22 mouse cellular contexts compared by ENCODE assay signal in the genomic region with DNA sequence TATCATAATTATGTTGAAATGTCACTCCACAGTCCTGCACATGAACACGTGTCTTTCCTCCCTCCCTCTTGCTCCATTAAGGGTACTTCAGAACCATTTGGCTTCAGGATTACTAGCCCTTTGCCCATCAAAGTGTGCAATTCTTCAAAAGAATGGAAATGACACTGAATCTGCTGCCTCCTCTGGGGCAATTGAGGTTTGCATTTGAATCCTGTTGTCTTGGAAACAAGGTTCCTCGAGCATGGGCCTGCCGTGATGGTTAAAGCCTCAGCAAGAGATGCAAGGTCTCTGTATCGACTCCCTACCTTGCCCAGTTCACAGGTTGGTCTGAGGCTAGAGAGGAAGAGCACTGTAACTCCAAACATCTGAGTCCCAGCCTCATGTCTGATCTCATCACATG.
DNase-seq lines count a peak whose midpoint lies in the region; ATAC-seq and TF ChIP-seq lines count a peak whose summit lies in the region.
"Had no signal": no experiment of that assay in that cellular context is flagged by ENCODE, and none has a peak within 500 bp of the region (broad histone marks: within the 10 kb centered on the region; RNA-seq: fewer than 3 reads in every experiment).

No protein-coding gene starts in this region.

- no peak for ATAC-seq in forebrain, embryonic 14.5 days
- 0 out of 2 replicates have a peak, but pooled peaks have one; percentile 34 for ATAC-seq in midbrain, embryonic 13.5 days
- ATAC-seq in midbrain, embryonic 15.5 days (replicated peaks) = no peak
- ATAC-seq: activated CD4-positive, CD25-positive, alpha-beta regulatory T cell, adult 4 months; CD4-positive, CD25-positive, alpha-beta regulatory T cell, adult 4 months; forebrain, embryonic 16.5 days; intestine, embryonic 15.5 days had no signal

- H3K4me1 ChIP-seq in forebrain, embryonic 14.5 days (ENCODE audit: control insufficient read depth, insufficient read depth, low read length) = no peaks in the 10 kb centered on the region
- H3K4me1 ChIP-seq in forebrain, embryonic 10.5 days = no peaks in the 10 kb centered on the region
- peaks cover 5% of the 10 kb centered on the region; the same call in 1 of the 2 replicates for H3K4me1 ChIP-seq in midbrain, embryonic 13.5 days (replicated peaks)
- H3K4me1 ChIP-seq in midbrain, embryonic 15.5 days = peaks cover 3% of the 10 kb centered on the region; the same call in 1 of the 2 replicates
- no peaks in the 10 kb centered on the region for H3K4me1 ChIP-seq in ES-E14 (ENCODE audit: control insufficient read depth in 2 of 2, insufficient read depth in 2 of 2, low read length in 2 of 2, poor library complexity in 1 of 2)
- H3K4me1 ChIP-seq: hindbrain, embryonic 12.5 days had no signal

- TF ChIP-seq POLR2A in brain, embryonic 14.5 days (IDR thresholded peaks at IDR 0.05; ENCODE audit: borderline replicate concordance, extremely low read depth, insufficient read depth, insufficient read length, poor library complexity, severe bottlenecking) = no peak

- peak; percentile 31 for DNase-seq in forebrain, embryonic 14.5 days (ENCODE audit: low spot score)
- no peak for DNase-seq in forebrain, embryonic 10.5 days (ENCODE audit: extremely low spot score, low spot score)
- peak; percentile 27 for DNase-seq in ES-E14 (ENCODE audit: low read depth, low spot score)
- DNase-seq in brain, embryonic 14.5 days (ENCODE audit: low read depth) = peak; percentile 60
- no peak for DNase-seq in urinary bladder, postnatal 4 days (ENCODE audit: low spot score in 2 of 2)
- DNase-seq: adrenal gland, postnatal 14 days; B cell, adult 2 months; cerebellum, adult 8-10 months; cerebellum, postnatal 14 days; embryo, embryonic 11 days; gastrocnemius, postnatal 14 days; heart, postnatal 10 days; heart, postnatal 4 days had no signal

- no peak overlapping the region for H3K4me3 ChIP-seq in forebrain, embryonic 14.5 days (ENCODE audit: low read depth, low read length)
- no peak overlapping the region for H3K4me3 ChIP-seq in forebrain, embryonic 10.5 days
- H3K4me3 ChIP-seq in midbrain, embryonic 13.5 days (replicated peaks) = no peak overlapping the region
- no peak overlapping the region for H3K4me3 ChIP-seq in midbrain, embryonic 15.5 days
- no peak overlapping the region for H3K4me3 ChIP-seq in ES-E14 (ENCODE audit: insufficient read depth in 1 of 2, low read depth in 1 of 2, low read length in 2 of 2, poor library complexity in 1 of 2, severe bottlenecking in 1 of 2)
- H3K4me3 ChIP-seq: embryonic facial prominence, embryonic 15.5 days; erythroblast, embryonic 14.5 days; hindbrain, embryonic 12.5 days; intestine, embryonic 15.5 days had no signal

- no peaks in the 10 kb centered on the region for H3K36me3 ChIP-seq in forebrain, embryonic 14.5 days (ENCODE audit: control insufficient read depth, insufficient read depth, low read length)
- H3K36me3 ChIP-seq in forebrain, embryonic 10.5 days (replicated peaks) = no peaks in the 10 kb centered on the region
- H3K36me3 ChIP-seq in midbrain, embryonic 13.5 days = no peaks in the 10 kb centered on the region
- no peaks in the 10 kb centered on the region for H3K36me3 ChIP-seq in midbrain, embryonic 15.5 days (replicated peaks)
- no peaks in the 10 kb centered on the region for H3K36me3 ChIP-seq in ES-E14 (ENCODE audit: control insufficient read depth, insufficient read depth, low read length, poor library complexity, severe bottlenecking)
- H3K36me3 ChIP-seq: embryonic facial prominence, embryonic 15.5 days; hindbrain, embryonic 12.5 days; intestine, embryonic 15.5 days had no signal

- in situ Hi-C loops in ES-E14 (cut with MboI; ENCODE audit: low sequenced_read_pairs in 2 of 2, unreplicated experiment in 2 of 2) = no loop called here

- H3K9me3 ChIP-seq in forebrain, embryonic 14.5 days (replicated peaks; ENCODE audit: control insufficient read depth, low read length) = no peaks in the 10 kb centered on the region
- no peaks in the 10 kb centered on the region for H3K9me3 ChIP-seq in forebrain, embryonic 10.5 days
- H3K9me3 ChIP-seq in midbrain, embryonic 13.5 days = no peaks in the 10 kb centered on the region
- H3K9me3 ChIP-seq in midbrain, embryonic 15.5 days = no peaks in the 10 kb centered on the region
- no peaks in the 10 kb centered on the region for H3K9me3 ChIP-seq in ES-E14 (ENCODE audit: control insufficient read depth, insufficient read depth, low read depth, low read length)
- H3K9me3 ChIP-seq: embryonic facial prominence, embryonic 15.5 days; hindbrain, embryonic 12.5 days; intestine, embryonic 15.5 days had no signal

- no peak overlapping the region for H3K4me2 ChIP-seq in forebrain, embryonic 14.5 days (ENCODE audit: low read length)
- no peak overlapping the region for H3K4me2 ChIP-seq in midbrain, embryonic 13.5 days (replicated peaks)
- H3K4me2 ChIP-seq in midbrain, embryonic 15.5 days = no peak overlapping the region
- H3K4me2 ChIP-seq: embryonic facial prominence, embryonic 15.5 days; hindbrain, embryonic 12.5 days; intestine, embryonic 15.5 days had no signal

- no peak overlapping the region for H3K27ac ChIP-seq in forebrain, embryonic 14.5 days (ENCODE audit: low read depth, low read length)
- H3K27ac ChIP-seq in forebrain, embryonic 10.5 days = no peak overlapping the region
- H3K27ac ChIP-seq in midbrain, embryonic 13.5 days = no peak overlapping the region
- H3K27ac ChIP-seq in midbrain, embryonic 15.5 days = no peak overlapping the region
- H3K27ac ChIP-seq in ES-E14 (ENCODE audit: insufficient read depth, low read depth, low read length, poor library complexity, severe bottlenecking) = no peak overlapping the region
- H3K27ac ChIP-seq: embryonic facial prominence, embryonic 15.5 days; hindbrain, embryonic 12.5 days; intestine, embryonic 15.5 days had no signal

- no peak overlapping the region for H3K9ac ChIP-seq in forebrain, embryonic 14.5 days (ENCODE audit: low read length)
- H3K9ac ChIP-seq in midbrain, embryonic 13.5 days (replicated peaks) = no peak overlapping the region
- no peak overlapping the region for H3K9ac ChIP-seq in midbrain, embryonic 15.5 days
- H3K9ac ChIP-seq in ES-E14 (ENCODE audit: insufficient read depth, low read depth, low read length, poor library complexity, severe bottlenecking) = no peak overlapping the region
- H3K9ac ChIP-seq: embryonic facial prominence, embryonic 15.5 days; hindbrain, embryonic 12.5 days; intestine, embryonic 15.5 days had no signal

- TF ChIP-seq CTCF in brain, embryonic 14.5 days (IDR thresholded peaks at IDR 0.05; ENCODE audit: borderline replicate concordance, extremely low read depth, insufficient read depth, insufficient read length) = no peak

- WGBS in forebrain, embryonic 14.5 days = 52% methylated on average over 4 of the region's 4 CpGs
- 54% methylated on average over 4 of the region's 4 CpGs for WGBS in forebrain, embryonic 10.5 days
- 10% methylated on average over 4 of the region's 4 CpGs for WGBS in midbrain, embryonic 13.5 days
- 11% methylated on average over 4 of the region's 4 CpGs for WGBS in midbrain, embryonic 15.5 days

- H3K27me3 ChIP-seq in forebrain, embryonic 14.5 days (replicated peaks; ENCODE audit: control insufficient read depth, insufficient read depth, low read length) = no peaks in the 10 kb centered on the region
- H3K27me3 ChIP-seq in forebrain, embryonic 10.5 days (ENCODE audit: poor library complexity, severe bottlenecking) = no peaks in the 10 kb centered on the region
- H3K27me3 ChIP-seq in midbrain, embryonic 13.5 days = no peaks in the 10 kb centered on the region
- no peaks in the 10 kb centered on the region for H3K27me3 ChIP-seq in midbrain, embryonic 15.5 days (replicated peaks)
- H3K27me3 ChIP-seq: embryonic facial prominence, embryonic 15.5 days; hindbrain, embryonic 12.5 days; intestine, embryonic 15.5 days had no signal

TF ChIP-seq in ES-E14, 5 proteins besides CTCF, POLR2A, EP300 and RAD21:
- no peak for TF ChIP-seq ZNF384 (IDR thresholded peaks at IDR 0.05; ENCODE audit: low read depth, low read length)
- TF ChIP-seq ZC3H11A (IDR thresholded peaks at IDR 0.05; ENCODE audit: borderline replicate concordance, low read depth, low read length) = no peak
- no peak for TF ChIP-seq CHD2 (IDR thresholded peaks at IDR 0.05; ENCODE audit: low read depth, low read length)
- no peak for TF ChIP-seq HCFC1 (IDR thresholded peaks at IDR 0.05; ENCODE audit: borderline replicate concordance, insufficient read depth, low read length)
- no peak for TF ChIP-seq MAFK (IDR thresholded peaks at IDR 0.05; ENCODE audit: insufficient read depth, low read depth, low read length)

Comparison
In these comparisons a context has a peak if more than half of its experiments do, and no peak if none do; other contexts are left out.
1. DNase-seq: peak in forebrain, embryonic 14.5 days (single experiment), ES-E14 (single experiment) and brain, embryonic 14.5 days (single experiment); none in forebrain, embryonic 10.5 days (single experiment) and urinary bladder, postnatal 4 days (0 of 2).